Mouse (Mus musculus): Measurements from ENCODE around the gene Npnt.

DNA sequence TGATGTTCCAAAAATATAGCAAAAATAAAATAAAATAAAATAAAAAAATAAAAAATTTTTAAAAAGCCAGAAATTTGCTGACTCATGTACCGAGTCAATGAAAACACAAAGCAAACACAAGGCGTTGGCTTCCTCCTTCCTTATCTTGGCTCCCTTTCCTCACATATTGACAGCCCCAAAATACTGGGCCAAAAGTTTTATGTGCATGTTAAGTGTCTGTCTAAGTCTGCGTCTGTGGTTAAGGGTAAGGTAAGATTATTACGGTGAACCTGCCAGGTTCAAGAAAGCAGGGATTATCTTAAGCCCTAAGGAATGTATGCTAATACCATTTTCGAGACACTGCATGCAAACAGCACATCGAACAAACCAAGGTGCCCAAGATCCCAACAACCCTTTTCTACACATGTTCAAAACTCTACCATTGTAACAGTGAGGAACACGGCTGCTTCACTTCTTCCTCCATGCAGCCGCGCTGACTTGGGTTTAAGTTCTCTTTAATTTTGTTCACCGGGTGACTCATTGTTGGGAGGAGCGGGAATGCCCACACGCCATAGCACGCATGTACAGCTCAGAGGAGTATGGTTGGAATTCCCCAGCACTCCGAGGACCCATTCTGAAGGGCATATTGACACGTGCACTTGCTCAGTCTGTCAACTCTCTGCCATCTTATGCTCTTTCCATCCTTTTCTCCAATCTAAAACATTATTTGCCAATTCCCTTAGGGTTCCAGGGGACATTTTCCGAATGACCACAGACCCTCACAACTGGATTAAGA, 62.8 kb downstream of the Npnt start:
- TF ChIP-seq CTCF (IDR thresholded peaks at IDR 0.05; ENCODE audit: extremely low read depth, insufficient read depth, low read length) (no peak), POLR2A (IDR thresholded peaks at IDR 0.05; ENCODE audit: extremely low read depth, insufficient read depth, low read length) (no peak)

Measured in cortical plate, adult 2 months (tissue).